19 mouse cellular contexts compared by ENCODE assay signal in the genomic region with DNA sequence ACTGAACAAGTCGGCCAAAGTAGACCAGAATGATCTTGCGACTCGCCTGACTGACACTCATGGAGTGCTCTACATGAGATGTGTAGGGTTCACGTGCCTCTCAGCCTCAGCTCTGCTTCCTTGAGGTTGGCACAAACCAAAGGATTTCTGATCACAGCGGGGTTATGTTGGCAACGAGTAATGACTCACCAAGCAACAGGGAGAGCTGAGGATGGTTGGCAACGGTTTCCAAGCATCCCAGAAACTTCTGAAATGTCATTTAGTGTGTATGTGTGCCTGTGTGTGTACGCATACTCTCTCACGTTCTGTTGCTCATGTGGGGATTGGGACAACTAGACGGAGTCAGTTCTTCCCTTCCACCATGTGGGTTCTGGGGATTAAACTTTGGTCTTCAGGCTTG.
A peak's percentile ranks its signal among the peaks of the same experiment; 100 is the strongest.
DNase-seq lines count a peak whose midpoint lies in the region; TF ChIP-seq lines count a peak whose summit lies in the region.
"Had no signal": no experiment of that assay in that cellular context is flagged by ENCODE, and none has a peak within 500 bp of the region (broad histone marks: within the 10 kb centered on the region; RNA-seq: fewer than 3 reads in every experiment).

No protein-coding gene starts in this region.

- H3K27ac ChIP-seq in layer of hippocampus, adult 2 months, result 0 out of 2 replicates have a peak overlapping the region, but pooled peaks have one; percentile 2
- no peak overlapping the region for H3K27ac ChIP-seq in embryonic facial prominence, embryonic 10.5 days (replicated peaks)
- H3K27ac ChIP-seq: forebrain, embryonic 12.5 days; hindbrain, embryonic 10.5 days; midbrain, embryonic 12.5 days; stomach, postnatal 0 days had no signal

- no peaks in the 10 kb centered on the region for H3K36me3 ChIP-seq in embryonic facial prominence, embryonic 10.5 days (replicated peaks)
- H3K36me3 ChIP-seq: forebrain, embryonic 12.5 days; G1E; hindbrain, embryonic 10.5 days; midbrain, embryonic 12.5 days had no signal

- no peaks in the 10 kb centered on the region for H3K27me3 ChIP-seq in embryonic facial prominence, embryonic 10.5 days (replicated peaks; ENCODE audit: low read depth, poor library complexity, severe bottlenecking)
- H3K27me3 ChIP-seq: midbrain, embryonic 12.5 days had no signal

- intact Hi-C loops in left cerebral cortex, postnatal 14 days (cut with DNase I), result no loop called here

- WGBS in embryonic facial prominence, embryonic 10.5 days, result 90% methylated on average over 10 of the region's 10 CpGs

- no peak for TF ChIP-seq CTCF in layer of hippocampus, adult 2 months (conservative IDR thresholded peaks at IDR 0.05)

- peak; percentile 51 to 63 for DNase-seq in layer of hippocampus, adult 2 months (ENCODE audit: low spot score in 2 of 2)
- no peak for DNase-seq in layer of hippocampus, postnatal 10 days (ENCODE audit: low spot score in 2 of 2)
- peak; percentile 55 for DNase-seq in NIH3T3 (ENCODE audit: low read depth)
- peak; percentile 49 to 65 for DNase-seq in frontal cortex, adult 2 months (ENCODE audit: extremely low spot score in 1 of 2, low spot score in 1 of 2)
- DNase-seq in left cerebral cortex, postnatal 14 days (ENCODE audit: low spot score in 2 of 2), result peak; percentile 52 to 82
- DNase-seq in embryonic facial prominence, embryonic 10.5 days (ENCODE audit: low spot score), result no peak
- no peak for DNase-seq in urinary bladder, postnatal 25 days (ENCODE audit: low spot score)
- DNase-seq: cerebellum, postnatal 14 days; embryo, embryonic 11 days; heart, adult 18-20 months; lung, embryonic 14.5 days; lung, postnatal 4 days; retina, postnatal 1 day; thymus, postnatal 14 days had no signal

- peaks cover 5% of the 10 kb centered on the region; the same call in 1 of the 2 replicates for H3K4me1 ChIP-seq in embryonic facial prominence, embryonic 10.5 days
- H3K4me1 ChIP-seq: midbrain, embryonic 12.5 days had no signal

- H3K9me3 ChIP-seq in embryonic facial prominence, embryonic 10.5 days, result no peaks in the 10 kb centered on the region
- H3K9me3 ChIP-seq: forebrain, embryonic 12.5 days; hindbrain, embryonic 10.5 days; midbrain, embryonic 12.5 days had no signal

- H3K4me3 ChIP-seq in layer of hippocampus, adult 2 months, result no peak overlapping the region
- H3K4me3 ChIP-seq in embryonic facial prominence, embryonic 10.5 days, result no peak overlapping the region
- H3K4me3 ChIP-seq: forebrain, embryonic 12.5 days; hindbrain, embryonic 10.5 days; midbrain, embryonic 12.5 days had no signal

Comparison
In these comparisons a context has a peak if more than half of its experiments do, and no peak if none do; other contexts are left out.
1. DNase-seq: peak in layer of hippocampus, adult 2 months (2 of 2), NIH3T3 (single experiment), frontal cortex, adult 2 months (2 of 2) and left cerebral cortex, postnatal 14 days (2 of 2); none in layer of hippocampus, postnatal 10 days (0 of 2), embryonic facial prominence, embryonic 10.5 days (single experiment) and urinary bladder, postnatal 25 days (single experiment).